Mouse (Mus musculus) heart, embryonic 16.5 days (tissue): Measurements from ENCODE around the gene Sphkap. TPM values are rescaled to one million over a fixed set of nuclear protein-coding genes. Genes with fewer than 3 reads are reported as not detected.

Experiments
- ATAC-seq: fragments of 200-750 bp; cut with Nextera tagmentation; replicated peaks from 2 replicates; pipeline ENCODE4 v1.8.0; 2017; ENCODE audit warnings: moderate number of reproducible peaks; ENCODE audit not compliant: insufficient read depth, low FRiP score; ENCODE audit errors: extremely low read depth
- H3K27ac ChIP-seq: fragments of 300-500 bp; sonication (generic); 2 replicates; pipeline ENCODE4 v1.5.1; 2014; ENCODE audit warnings: mild to moderate bottlenecking, low read length, control low read depth, moderate library complexity
- H3K27me3 ChIP-seq: fragments of 300-500 bp; sonication (generic); 2 replicates; pipeline ENCODE4 v1.6.1; 2014; ENCODE audit warnings: low read length, mixed read lengths; ENCODE audit not compliant: control insufficient read depth, insufficient read depth
- H3K36me3 ChIP-seq: fragments of 300-500 bp; sonication (generic); 2 replicates; pipeline ENCODE4 v1.6.1; 2014; ENCODE audit not compliant: control insufficient read depth, insufficient read depth
- H3K4me1 ChIP-seq: fragments of 300-500 bp; sonication (generic); 2 replicates; pipeline ENCODE4 v1.6.1; 2014; ENCODE audit warnings: low read length, mixed read lengths; ENCODE audit not compliant: control insufficient read depth, insufficient read depth
- H3K4me2 ChIP-seq: fragments of 300-500 bp; sonication (generic); 2 replicates; pipeline ENCODE4 v1.6.1; 2014; ENCODE audit warnings: low read depth, mild to moderate bottlenecking, control low read depth, low read length
- H3K4me3 ChIP-seq: fragments of 300-500 bp; sonication (generic); 2 replicates; pipeline ENCODE4 v1.5.1; 2014; ENCODE audit warnings: mild to moderate bottlenecking, control low read depth, low read length
- H3K9ac ChIP-seq: fragments of 300-500 bp; sonication (generic); 2 replicates; pipeline ENCODE4 v1.6.1; 2014; ENCODE audit warnings: low read length, control low read depth
- H3K9me3 ChIP-seq: fragments of 300-500 bp; sonication (generic); replicated peaks from 2 replicates; pipeline ENCODE4 v1.6.1; 2016; ENCODE audit warnings: low read length; ENCODE audit not compliant: control insufficient read depth
- WGBS: fragments of 180-500 bp; shearing (Covaris S2); extraction: QIAGEN DNeasy Blood & Tissue Kit; methylation state at CpG from one replicate; pipeline ENCODE4 v1.1.7; 2014; 5-methylcytosine and 5-hydroxymethylcytosine counted together
- polyA plus RNA-seq: library from polyadenylated mRNA; unstranded; fragments of >200 nt; fragmentation: Nextera tagmentation; extraction: Ambion mirVana; gene quantifications from 2 replicates; pipeline ENCODE4 v1.2.1, GENCODE M21; 2015

Sphkap gene
- polyA plus RNA-seq, 1 experiment from 2014 or later: 8.2 TPM

DNA sequence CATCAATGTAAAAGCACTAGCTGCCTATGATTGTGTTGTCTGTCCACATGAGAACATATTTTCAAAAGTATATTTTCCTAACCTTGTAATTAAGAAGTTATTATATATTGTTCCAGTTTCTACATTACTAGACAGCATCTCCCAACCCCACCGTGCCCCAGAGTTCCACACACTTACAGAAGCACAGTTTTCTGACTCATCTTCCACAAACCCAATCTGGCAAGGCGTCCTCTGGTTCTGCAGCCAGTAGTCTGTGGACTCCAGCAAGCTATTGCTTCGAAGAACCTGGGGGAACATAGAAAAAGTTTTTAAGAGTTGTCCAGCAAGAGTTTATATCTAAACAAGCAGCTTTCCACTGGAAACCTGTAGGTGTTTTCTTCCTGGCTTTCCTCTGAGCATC, 68.6 kb downstream of the Sphkap start:
- no peak for ATAC-seq
- no peak overlapping the region for H3K4me3 ChIP-seq
- H3K36me3 ChIP-seq: no peaks in the 10 kb centered on the region
- H3K4me2 ChIP-seq: no peak overlapping the region
- 79% methylated on average over 3 of the region's 3 CpGs for WGBS
- H3K27ac ChIP-seq: no peak overlapping the region
- 0 out of 2 replicates have a peak, but pooled peaks cover under 1% of the 10 kb centered on the region for H3K4me1 ChIP-seq
- no peaks in the 10 kb centered on the region for H3K27me3 ChIP-seq
- H3K9me3 ChIP-seq: no peaks in the 10 kb centered on the region
- H3K9ac ChIP-seq: no peak overlapping the region

- no peaks in the 10 kb centered on the region for H3K27me3 ChIP-seq
- no peak overlapping the region for H3K4me3 ChIP-seq
- ATAC-seq: no peak
- H3K9ac ChIP-seq: no peak overlapping the region
- H3K36me3 ChIP-seq: no peaks in the 10 kb centered on the region
- WGBS: 65% methylated on average over 4 of the region's 4 CpGs
- no peaks in the 10 kb centered on the region for H3K9me3 ChIP-seq
- H3K4me2 ChIP-seq: no peak overlapping the region
- no peaks in the 10 kb centered on the region for H3K4me1 ChIP-seq
- H3K27ac ChIP-seq: no peak overlapping the region
These were observed 91.1 kb downstream of the Sphkap start for GRCm38 (mm10) chr1:83316917-83317316.

DNA sequence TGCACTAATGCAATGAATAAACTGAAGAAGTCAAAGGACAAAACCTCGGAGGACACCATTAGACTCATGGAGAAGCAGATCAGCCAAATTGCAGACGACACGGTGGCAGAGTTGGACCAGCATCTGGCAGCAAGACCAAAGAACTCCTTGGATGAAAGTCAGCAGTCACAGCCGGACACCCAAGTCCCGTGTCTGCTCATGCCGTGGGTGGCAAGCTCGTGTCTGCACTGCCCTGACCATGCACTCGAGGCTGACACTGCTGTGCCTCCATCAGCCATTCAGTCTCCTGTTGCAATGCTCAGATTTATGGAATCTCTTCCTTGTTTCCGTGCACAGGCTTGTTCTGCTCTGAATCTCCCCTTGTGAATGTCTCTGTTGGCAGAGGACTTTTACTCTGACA, 92.9 kb downstream of the Sphkap start:
- Histone ChIP-seq H3K9me3 (no peaks in the 10 kb centered on the region), H3K27me3 (no peaks in the 10 kb centered on the region), H3K9ac (no peak overlapping the region), H3K36me3 (no peaks in the 10 kb centered on the region), H3K4me1 (no peaks in the 10 kb centered on the region), H3K4me2 (no peak overlapping the region), H3K4me3 (no peak overlapping the region), H3K27ac (no peak overlapping the region)
- no peak for ATAC-seq
- WGBS: 83% methylated on average over 9 of the region's 9 CpGs

DNA sequence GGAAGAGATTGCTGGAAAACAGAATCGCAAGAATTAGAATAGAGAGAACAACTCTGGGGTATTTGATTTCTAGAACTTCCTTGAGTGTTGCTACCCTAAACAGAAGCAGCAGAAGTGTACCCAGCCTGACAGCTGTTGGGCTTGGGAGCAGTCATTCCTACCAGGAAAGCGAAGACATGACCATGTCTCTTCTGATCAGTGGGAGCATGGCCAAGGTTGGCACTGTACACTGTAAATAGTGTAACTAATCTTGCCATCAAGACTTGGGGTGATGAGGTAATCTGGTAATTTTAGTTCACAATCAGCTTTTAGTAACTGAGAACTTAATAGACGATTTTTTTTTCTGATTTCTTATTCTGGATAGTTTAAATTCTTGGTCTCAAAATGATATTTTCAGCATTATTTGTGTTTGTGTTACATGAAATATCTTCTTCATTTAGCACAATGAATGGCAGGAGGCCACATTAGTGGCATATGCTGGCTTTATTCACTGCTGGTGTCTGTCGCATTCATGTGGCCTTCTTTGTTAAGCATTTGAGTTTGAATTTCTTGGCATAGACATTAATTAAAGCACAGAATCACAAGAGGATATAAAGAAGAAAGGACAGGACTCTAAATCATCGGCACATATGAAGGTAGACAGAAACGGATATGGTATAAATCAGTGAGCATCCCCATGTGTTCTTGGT, 96.2 kb downstream of the Sphkap start:
- H3K27me3 ChIP-seq: no peaks in the 10 kb centered on the region
- no peak overlapping the region for H3K27ac ChIP-seq
- ATAC-seq: no peak
- H3K9ac ChIP-seq: no peak overlapping the region
- no peaks in the 10 kb centered on the region for H3K36me3 ChIP-seq
- no peaks in the 10 kb centered on the region for H3K9me3 ChIP-seq
- H3K4me2 ChIP-seq: no peak overlapping the region
- no peaks in the 10 kb centered on the region for H3K4me1 ChIP-seq
- 80% methylated on average over 6 of the region's 6 CpGs for WGBS
- H3K4me3 ChIP-seq: no peak overlapping the region

- no peak overlapping the region for H3K4me2 ChIP-seq
- H3K4me3 ChIP-seq: no peak overlapping the region
- H3K36me3 ChIP-seq: no peaks in the 10 kb centered on the region
- WGBS: 77% methylated on average over 6 of the region's 6 CpGs
- H3K27me3 ChIP-seq: no peaks in the 10 kb centered on the region
- H3K27ac ChIP-seq: no peak overlapping the region
- H3K4me1 ChIP-seq: no peaks in the 10 kb centered on the region
- ATAC-seq: no peak
- H3K9ac ChIP-seq: no peak overlapping the region
- H3K9me3 ChIP-seq: no peaks in the 10 kb centered on the region
These were observed 110.6 kb downstream of the Sphkap start for GRCm38 (mm10) chr1:83297137-83298076.

- 76% methylated on average over 7 of the region's 7 CpGs for WGBS
- H3K27me3 ChIP-seq: no peaks in the 10 kb centered on the region
- ATAC-seq: no peak
These were observed 122.1 kb downstream of the Sphkap start for GRCm38 (mm10) chr1:83285866-83286265.

DNA sequence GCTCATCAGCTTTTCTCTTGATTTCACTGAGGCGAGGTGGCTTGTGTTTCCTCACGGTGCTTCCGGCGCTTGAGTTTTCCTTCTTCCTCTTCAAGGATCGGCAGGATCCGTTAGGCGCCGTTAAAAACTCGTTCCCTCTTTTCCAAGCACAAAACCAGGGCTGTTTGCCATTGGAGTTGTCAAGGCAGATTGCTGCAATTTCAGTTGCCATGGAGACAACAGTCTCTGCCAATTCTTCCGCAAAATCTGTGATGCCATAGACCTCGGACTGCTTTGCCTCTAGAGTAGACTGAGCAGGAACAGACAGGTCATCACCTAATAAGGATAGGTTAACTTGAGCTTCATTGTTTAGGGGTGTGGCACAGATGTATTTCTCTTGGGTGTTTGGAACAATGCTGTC, 131.0 kb downstream of the Sphkap start:
- H3K27ac ChIP-seq: no peak overlapping the region
- ATAC-seq: no peak
- no peak overlapping the region for H3K9ac ChIP-seq
- peaks cover 3% of the 10 kb centered on the region; the same call in 1 of the 2 replicates for H3K36me3 ChIP-seq
- H3K9me3 ChIP-seq: no peaks in the 10 kb centered on the region
- no peak overlapping the region for H3K4me2 ChIP-seq
- no peak overlapping the region for H3K4me3 ChIP-seq
- H3K27me3 ChIP-seq: no peaks in the 10 kb centered on the region
- no peaks in the 10 kb centered on the region for H3K4me1 ChIP-seq
- WGBS: 87% methylated on average over 11 of the region's 11 CpGs

More at GRCm38 (mm10) chr1:83285866-83286265, 122.1 kb downstream of the Sphkap start:
- Histone ChIP-seq H3K4me1 (no peaks in the 10 kb centered on the region), H3K4me2 (no peak overlapping the region), H3K9ac (no peak overlapping the region), H3K27ac (no peak overlapping the region), H3K36me3 (no peaks in the 10 kb centered on the region), H3K9me3 (no peaks in the 10 kb centered on the region), H3K4me3 (no peak overlapping the region)

DNA sequence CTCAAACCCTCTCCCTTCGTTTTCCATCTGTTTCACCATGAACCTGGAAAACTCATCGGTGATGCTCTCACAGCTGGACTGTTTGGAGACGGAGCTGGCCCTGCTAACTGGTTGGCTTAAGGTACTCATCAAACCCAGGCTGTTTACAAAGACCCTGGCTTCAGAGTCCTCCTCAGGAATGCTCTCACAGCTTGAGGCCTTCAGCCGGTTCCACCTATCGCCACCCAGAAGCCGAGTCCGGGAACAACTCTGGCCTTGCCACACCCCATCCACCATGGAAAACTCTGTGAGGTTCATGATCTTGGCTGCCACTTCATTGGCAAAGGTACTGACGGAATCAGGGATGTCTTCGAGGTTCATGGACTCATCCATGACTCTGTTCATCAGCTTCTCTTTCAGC, 131.4 kb downstream of the Sphkap start:
- no peak for ATAC-seq
- Histone ChIP-seq H3K27me3 (no peaks in the 10 kb centered on the region), H3K27ac (no peak overlapping the region), H3K4me1 (no peaks in the 10 kb centered on the region), H3K4me3 (no peak overlapping the region), H3K9me3 (no peaks in the 10 kb centered on the region), H3K4me2 (no peak overlapping the region), H3K9ac (no peak overlapping the region), H3K36me3 (peaks cover 3% of the 10 kb centered on the region; the same call in 1 of the 2 replicates)
- WGBS: 86% methylated on average over 9 of the region's 9 CpGs

DNA sequence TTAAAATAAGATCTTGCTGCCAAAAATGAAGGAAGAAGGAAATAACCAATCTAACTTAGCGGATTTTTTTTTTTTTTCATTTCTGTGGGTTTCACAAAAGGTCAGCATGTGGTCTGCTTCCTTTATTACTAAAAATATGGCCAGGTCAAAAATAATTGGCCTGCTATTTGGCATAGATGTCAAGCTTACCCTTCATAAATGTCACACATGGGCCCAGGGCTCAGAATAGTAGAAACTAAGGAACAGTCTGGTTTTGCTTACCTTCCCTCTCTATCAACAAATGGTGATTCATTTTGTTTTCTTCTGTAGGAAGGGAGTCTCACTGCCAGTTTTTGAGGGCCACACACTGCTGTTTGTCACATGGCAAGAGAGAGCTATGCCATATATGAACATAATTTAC, 156.3 kb downstream of the Sphkap start:
- Histone ChIP-seq H3K4me2 (no peak overlapping the region), H3K36me3 (no peaks in the 10 kb centered on the region), H3K9me3 (no peaks in the 10 kb centered on the region), H3K9ac (no peak overlapping the region), H3K4me3 (no peak overlapping the region), H3K4me1 (no peaks in the 10 kb centered on the region), H3K27ac (no peak overlapping the region), H3K27me3 (no peaks in the 10 kb centered on the region)
- 82% methylated on average over 1 of the region's 1 CpGs for WGBS
- ATAC-seq: no peak
